Mouse (Mus musculus): ENCODE measurements around the gene Ston2.

GRCm38 (mm10) chr12:91637136-91637909, 150.9 kb downstream of the Ston2 start:
- TF ChIP-seq POLR2A (IDR thresholded peaks at IDR 0.05; ENCODE audit: extremely low read depth, insufficient read depth, low read length), result no peak
- TF ChIP-seq CTCF (IDR thresholded peaks at IDR 0.05; ENCODE audit: low read depth, low read length), result no peak

Data from liver, adult 2 months (tissue).